Mouse (Mus musculus): Measurements from ENCODE around the gene Sftpd. TPM values are rescaled to one million over a fixed set of nuclear protein-coding genes. Genes with fewer than 3 reads are reported as not detected.

The Sftpd gene
- total RNA-seq, 2 experiments from 2014 or later: not detected

Other genes starting within 250 kb of the Sftpd start
- 10 to 100 TPM; 58.1 to 61.8 TPM for gene Tspan14, start 218.3 kb downstream of the Sftpd start, total RNA-seq (2021)
- 100 to 1,000 TPM; 115 to 120 TPM for gene Fam213a, start 171.4 kb downstream of the Sftpd start, total RNA-seq (2021)
- gene Dydc2, start 115.9 kb downstream of the Sftpd start, total RNA-seq (2021): under 1 TPM; 0.62 to 0.85 TPM
- gene Dydc1, start 112.2 kb downstream of the Sftpd start, total RNA-seq (2021): not detected
- not detected for gene Mat1a, start 80.1 kb downstream of the Sftpd start, total RNA-seq (2021)
- not detected for gene Sftpa1, start 53.4 kb downstream of the Sftpd start, total RNA-seq (2021)
- gene Mbl1, start 33.7 kb downstream of the Sftpd start, total RNA-seq (2021): not detected
- under 1 TPM; 0.23 to 0.73 TPM for gene Gm2832, start 93.7 kb upstream of the Sftpd start, total RNA-seq (2021)
- gene Gm5798, start 163.5 kb upstream of the Sftpd start, total RNA-seq (2021): not detected
- gene Gm7945, start 201.2 kb upstream of the Sftpd start, total RNA-seq (2021): not detected
- not detected for gene Gm6482, start 223.1 kb upstream of the Sftpd start, total RNA-seq (2021)